Mouse (Mus musculus): Measurements from ENCODE around the gene Etv6. TPM values are rescaled to one million over a fixed set of nuclear protein-coding genes. Genes with fewer than 3 reads are reported as not detected.
A peak's percentile ranks its signal among the peaks of the same experiment; 100 is the strongest.

Gene Etv6
- total and polyA plus RNA-seq, 2 experiments from 2014 or later: 6.1 to 30.3 TPM

DNA sequence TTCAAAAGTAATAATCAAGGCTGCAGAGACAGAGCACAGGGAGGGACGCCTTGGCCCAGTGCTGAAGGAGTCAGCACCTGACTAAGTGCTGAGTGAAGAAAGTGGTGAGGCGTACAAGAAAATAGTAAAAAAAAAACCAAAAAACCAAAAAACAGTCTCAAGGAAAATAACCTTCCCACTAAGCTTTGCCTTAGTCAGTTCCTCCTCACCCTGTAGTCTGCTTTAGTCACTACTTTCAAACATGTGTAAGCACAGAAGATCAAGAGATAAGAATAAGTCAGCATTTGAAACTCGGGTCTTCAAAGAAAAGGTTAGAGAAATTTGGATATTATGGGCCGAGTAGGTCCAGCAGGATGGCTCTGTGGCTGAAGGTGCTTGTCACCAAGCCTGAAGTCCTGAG is 52.2 kb downstream of the Etv6 start:
- Histone ChIP-seq H3K9ac (replicated peaks; ENCODE audit: low read depth, low read length) (no peak overlapping the region), H3K36me3 (replicated peaks; ENCODE audit: control insufficient read depth, insufficient read depth, low read length) (peaks cover 6% of the 10 kb centered on the region), H3K9me3 (replicated peaks; ENCODE audit: control insufficient read depth, low read length) (no peaks in the 10 kb centered on the region), H3K27me3 (ENCODE audit: control insufficient read depth, insufficient read depth, low read length) (no peaks in the 10 kb centered on the region), H3K4me1 (ENCODE audit: control insufficient read depth, insufficient read depth) (peaks cover 32% of the 10 kb centered on the region), H3K4me3 (ENCODE audit: low read depth, low read length) (no peak overlapping the region), H3K4me2 (ENCODE audit: low read depth, low read length) (no peak overlapping the region), H3K27ac (ENCODE audit: low read depth) (no peak overlapping the region)
- ATAC-seq (ENCODE audit: insufficient read depth, low read depth) (no peak), DNase-seq (ENCODE audit: low spot score) (no peak)
- 79% methylated on average over 4 of the region's 4 CpGs for whole genome bisulfite sequencing
- TF ChIP-seq CTCF (IDR thresholded peaks at IDR 0.05; ENCODE audit: low read depth) (no peak), EP300 (IDR thresholded peaks at IDR 0.05; ENCODE audit: low read depth) (no peak)

- Histone ChIP-seq H3K4me1 (ENCODE audit: control insufficient read depth, insufficient read depth) (peaks cover 32% of the 10 kb centered on the region), H3K4me2 (ENCODE audit: low read depth, low read length) (no peak overlapping the region), H3K9ac (replicated peaks; ENCODE audit: low read depth, low read length) (no peak overlapping the region), H3K27me3 (ENCODE audit: control insufficient read depth, insufficient read depth, low read length) (no peaks in the 10 kb centered on the region), H3K36me3 (replicated peaks; ENCODE audit: control insufficient read depth, insufficient read depth, low read length) (peaks cover 3% of the 10 kb centered on the region; the same call in 1 of the 2 replicates), H3K9me3 (replicated peaks; ENCODE audit: control insufficient read depth, low read length) (no peaks in the 10 kb centered on the region), H3K4me3 (ENCODE audit: low read depth, low read length) (no peak overlapping the region), H3K27ac (ENCODE audit: low read depth) (peak overlapping the region; percentile 63)
- TF ChIP-seq EP300 (IDR thresholded peaks at IDR 0.05; ENCODE audit: low read depth) (no peak), CTCF (IDR thresholded peaks at IDR 0.05; ENCODE audit: low read depth) (no peak)
- DNase-seq (ENCODE audit: low spot score): no peak
- WGBS: 20% methylated on average over 7 of the region's 7 CpGs
- peak; percentile 54 for ATAC-seq (ENCODE audit: insufficient read depth, low read depth)
These were observed 54.3 kb downstream of the Etv6 start for GRCm38 (mm10) chr6:134089671-134090377.

GRCm38 (mm10) chr6:134090378-134090692 is 54.8 kb downstream of the Etv6 start:
- peak overlapping the region; percentile 63 for H3K27ac ChIP-seq (ENCODE audit: low read depth)
- peaks cover 3% of the 10 kb centered on the region; the same call in 1 of the 2 replicates for H3K36me3 ChIP-seq (replicated peaks; ENCODE audit: control insufficient read depth, insufficient read depth, low read length)
- DNase-seq (ENCODE audit: low spot score): no peak
- peak; percentile 28; the same call in 1 of the 2 replicates for ATAC-seq (ENCODE audit: insufficient read depth, low read depth)
- H3K4me2 ChIP-seq (ENCODE audit: low read depth, low read length): no peak overlapping the region
- H3K9me3 ChIP-seq (replicated peaks; ENCODE audit: control insufficient read depth, low read length): no peaks in the 10 kb centered on the region
- H3K27me3 ChIP-seq (ENCODE audit: control insufficient read depth, insufficient read depth, low read length): no peaks in the 10 kb centered on the region
- H3K9ac ChIP-seq (replicated peaks; ENCODE audit: low read depth, low read length): no peak overlapping the region
- H3K4me1 ChIP-seq (ENCODE audit: control insufficient read depth, insufficient read depth): peaks cover 32% of the 10 kb centered on the region
- H3K4me3 ChIP-seq (ENCODE audit: low read depth, low read length): no peak overlapping the region
- 33% methylated on average over 4 of the region's 4 CpGs for WGBS
- TF ChIP-seq EP300 (IDR thresholded peaks at IDR 0.05; ENCODE audit: low read depth) (no peak), CTCF (IDR thresholded peaks at IDR 0.05; ENCODE audit: low read depth) (no peak)

GRCm38 (mm10) chr6:134090875-134091274 is 55.4 kb downstream of the Etv6 start:
- Histone ChIP-seq H3K27ac (ENCODE audit: low read depth) (peak overlapping the region; percentile 63; the same call in 1 of the 2 replicates), H3K27me3 (ENCODE audit: control insufficient read depth, insufficient read depth, low read length) (no peaks in the 10 kb centered on the region), H3K9me3 (replicated peaks; ENCODE audit: control insufficient read depth, low read length) (no peaks in the 10 kb centered on the region), H3K4me3 (ENCODE audit: low read depth, low read length) (no peak overlapping the region), H3K9ac (replicated peaks; ENCODE audit: low read depth, low read length) (no peak overlapping the region), H3K4me1 (ENCODE audit: control insufficient read depth, insufficient read depth) (peaks cover 32% of the 10 kb centered on the region), H3K36me3 (replicated peaks; ENCODE audit: control insufficient read depth, insufficient read depth, low read length) (peaks cover 3% of the 10 kb centered on the region; the same call in 1 of the 2 replicates), H3K4me2 (ENCODE audit: low read depth, low read length) (no peak overlapping the region)
- TF ChIP-seq CTCF (IDR thresholded peaks at IDR 0.05; ENCODE audit: low read depth) (no peak), EP300 (IDR thresholded peaks at IDR 0.05; ENCODE audit: low read depth) (no peak)
- WGBS: 59% methylated on average over 4 of the region's 4 CpGs
- ATAC-seq (ENCODE audit: insufficient read depth, low read depth): no peak
- DNase-seq (ENCODE audit: low spot score): no peak

- Histone ChIP-seq H3K4me1 (ENCODE audit: control insufficient read depth, insufficient read depth) (peaks cover 32% of the 10 kb centered on the region), H3K4me3 (ENCODE audit: low read depth, low read length) (no peak overlapping the region), H3K36me3 (replicated peaks; ENCODE audit: control insufficient read depth, insufficient read depth, low read length) (peaks cover 3% of the 10 kb centered on the region; the same call in 1 of the 2 replicates), H3K9ac (replicated peaks; ENCODE audit: low read depth, low read length) (no peak overlapping the region), H3K27me3 (ENCODE audit: control insufficient read depth, insufficient read depth, low read length) (no peaks in the 10 kb centered on the region), H3K27ac (ENCODE audit: low read depth) (no peak overlapping the region), H3K9me3 (replicated peaks; ENCODE audit: control insufficient read depth, low read length) (no peaks in the 10 kb centered on the region), H3K4me2 (ENCODE audit: low read depth, low read length) (no peak overlapping the region)
- ATAC-seq (ENCODE audit: insufficient read depth, low read depth) (no peak), DNase-seq (ENCODE audit: low spot score) (no peak)
- 76% methylated on average over 8 of the region's 8 CpGs for WGBS
- TF ChIP-seq CTCF (IDR thresholded peaks at IDR 0.05; ENCODE audit: low read depth) (no peak), EP300 (IDR thresholded peaks at IDR 0.05; ENCODE audit: low read depth) (no peak)
These were observed 55.9 kb downstream of the Etv6 start for GRCm38 (mm10) chr6:134091398-134091801.

- peaks cover 19% of the 10 kb centered on the region for H3K4me1 ChIP-seq (ENCODE audit: control insufficient read depth, insufficient read depth)
- H3K27me3 ChIP-seq (ENCODE audit: control insufficient read depth, insufficient read depth, low read length): no peaks in the 10 kb centered on the region
- H3K9ac ChIP-seq (replicated peaks; ENCODE audit: low read depth, low read length): no peak overlapping the region
- no peak for ATAC-seq (ENCODE audit: insufficient read depth, low read depth)
- H3K4me3 ChIP-seq (ENCODE audit: low read depth, low read length): no peak overlapping the region
- no peak for DNase-seq (ENCODE audit: low spot score)
- 74% methylated on average over 5 of the region's 5 CpGs for WGBS
- H3K27ac ChIP-seq (ENCODE audit: low read depth): no peak overlapping the region
- H3K36me3 ChIP-seq (replicated peaks; ENCODE audit: control insufficient read depth, insufficient read depth, low read length): peaks cover 3% of the 10 kb centered on the region; the same call in 1 of the 2 replicates
- no peaks in the 10 kb centered on the region for H3K9me3 ChIP-seq (replicated peaks; ENCODE audit: control insufficient read depth, low read length)
- TF ChIP-seq CTCF (IDR thresholded peaks at IDR 0.05; ENCODE audit: low read depth) (no peak), EP300 (IDR thresholded peaks at IDR 0.05; ENCODE audit: low read depth) (no peak)
- H3K4me2 ChIP-seq (ENCODE audit: low read depth, low read length): no peak overlapping the region
These were observed 58.6 kb downstream of the Etv6 start for GRCm38 (mm10) chr6:134094066-134094465.

All from heart, postnatal 0 days (tissue).